Mouse (Mus musculus): ENCODE measurements around the gene Ngef.

DNA sequence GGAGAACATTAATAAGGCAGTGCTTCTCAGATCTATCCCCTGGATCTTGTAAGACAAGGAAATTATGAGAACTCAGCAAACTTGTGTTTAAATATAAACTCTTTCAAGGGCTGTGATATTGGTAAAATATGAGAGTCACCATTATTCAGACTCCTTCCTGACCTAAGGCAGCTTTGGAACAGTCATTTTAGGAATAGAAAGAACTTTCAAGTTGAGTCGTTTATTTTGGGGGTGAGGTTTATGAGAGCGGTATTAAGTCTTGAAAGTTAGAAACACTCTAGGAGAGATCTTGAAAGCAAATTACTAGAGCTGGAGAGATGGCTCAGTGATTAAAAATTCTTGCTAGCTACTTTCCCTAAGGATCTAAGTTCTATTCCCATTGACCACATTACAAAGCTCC is 138.5 kb downstream of the Ngef start:
- no peak for TF ChIP-seq GATA1 (IDR thresholded peaks at IDR 0.05; ENCODE audit: low read length)
- TF ChIP-seq TAL1 (IDR thresholded peaks at IDR 0.05; ENCODE audit: low read length), result no peak

All from erythroblast, embryonic 14.5 days (primary cell).